Mouse (Mus musculus) stomach, embryonic 14.5 days (tissue): ENCODE results near the gene Olfr554. TPM values are rescaled to one million over a fixed set of nuclear protein-coding genes. Genes with fewer than 3 reads are reported as not detected.

ENCODE experiments used
- ATAC-seq: fragments of 200-750 bp; cut with Nextera tagmentation; 2 replicates; pipeline ENCODE4 v1.8.0; 2017; ENCODE audit warnings: low read depth, moderate TSS enrichment; ENCODE audit not compliant: insufficient number of reproducible peaks, insufficient read depth, low FRiP score
- H3K27ac ChIP-seq: fragments of 300-500 bp; sonication (generic); 2 replicates; pipeline ENCODE4 v1.5.1; 2014; ENCODE audit warnings: mild to moderate bottlenecking, low read length, moderate library complexity, mixed read lengths
- H3K27me3 ChIP-seq: fragments of 300-500 bp; sonication (generic); 2 replicates; pipeline ENCODE4 v1.6.1; 2014; ENCODE audit warnings: low read length, control low read depth, mixed read lengths; ENCODE audit not compliant: control insufficient read depth, insufficient read depth
- H3K36me3 ChIP-seq: fragments of 300-500 bp; sonication (generic); 2 replicates; pipeline ENCODE4 v1.6.1; 2014; ENCODE audit warnings: mild to moderate bottlenecking, control low read depth, low read length, moderate library complexity, mixed read lengths; ENCODE audit not compliant: control insufficient read depth, insufficient read depth
- H3K4me1 ChIP-seq: fragments of 300-500 bp; sonication (generic); 2 replicates; pipeline ENCODE4 v1.6.1; 2014; ENCODE audit warnings: low read length, control low read depth, mixed read lengths; ENCODE audit not compliant: control insufficient read depth, insufficient read depth
- H3K4me2 ChIP-seq: fragments of 300-500 bp; sonication (generic); replicated peaks from 2 replicates; pipeline ENCODE4 v1.6.1; 2014; ENCODE audit warnings: low read depth, low read length, control low read depth
- H3K4me3 ChIP-seq: fragments of 300-500 bp; sonication (generic); 2 replicates; pipeline ENCODE4 v1.5.1; 2014; ENCODE audit warnings: low read depth, low read length, control low read depth
- H3K9ac ChIP-seq: fragments of 300-500 bp; sonication (generic); replicated peaks from 2 replicates; pipeline ENCODE4 v1.6.1; 2014; ENCODE audit warnings: low read depth, mild to moderate bottlenecking, control low read depth, low read length, moderate library complexity, mixed read lengths
- H3K9me3 ChIP-seq: fragments of 300-500 bp; sonication (generic); 2 replicates; pipeline ENCODE4 v1.6.1; 2016; ENCODE audit warnings: low read depth, low read length, control low read depth; ENCODE audit not compliant: control insufficient read depth
- WGBS: fragments of 180-500 bp; shearing (Covaris S2); extraction: QIAGEN DNeasy Blood & Tissue Kit; methylation state at CpG from one replicate; pipeline ENCODE4 v1.1.7; 2014; 5-methylcytosine and 5-hydroxymethylcytosine counted together
- polyA plus RNA-seq: library from polyadenylated mRNA; unstranded; fragments of >200 nt; fragmentation: Nextera tagmentation; extraction: Ambion mirVana; gene quantifications from 2 replicates; pipeline ENCODE4 v1.2.1, GENCODE M21; 2014

Gene Olfr554
- polyA plus RNA-seq, 1 experiment from 2014 or later, result not detected

DNA sequence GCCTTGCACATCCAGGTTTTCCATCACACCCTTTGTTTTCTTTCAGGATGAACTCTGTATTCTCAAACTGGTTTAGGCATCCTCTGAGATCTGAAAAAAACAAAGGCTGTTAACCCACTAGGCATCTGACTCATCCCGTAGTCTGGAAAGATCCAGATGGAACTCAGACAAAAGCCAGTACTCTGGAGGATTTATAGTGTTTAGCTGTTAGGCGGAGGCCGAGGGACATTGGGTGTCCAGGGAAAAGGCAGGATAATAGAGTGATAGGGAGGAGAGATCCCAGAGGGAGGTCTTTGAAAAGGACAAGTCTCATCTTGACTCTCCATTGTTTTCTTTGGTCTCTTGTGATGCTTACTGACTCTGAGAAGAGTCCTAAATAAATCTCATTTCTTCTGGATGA, 26.4 kb downstream of the Olfr554 start, which contains the start of gene Olfr556:
Gene Olfr556 (plus strand): TSS at position 301 of the 400 bp plus-strand sequence.
- Histone ChIP-seq H3K27me3 (no peaks in the 10 kb centered on the region), H3K27ac (no peak within 1 kb of the TSS), H3K4me2 (no peak within 1 kb of the TSS), H3K36me3 (no peaks in the 10 kb centered on the region), H3K4me1 (no peaks in the 10 kb centered on the region), H3K9ac (no peak within 1 kb of the TSS), H3K4me3 (no peak within 1 kb of the TSS), H3K9me3 (no peaks in the 10 kb centered on the region)
- 54% methylated on average over 3 of the region's 3 CpGs for WGBS
- ATAC-seq, result no peak

DNA sequence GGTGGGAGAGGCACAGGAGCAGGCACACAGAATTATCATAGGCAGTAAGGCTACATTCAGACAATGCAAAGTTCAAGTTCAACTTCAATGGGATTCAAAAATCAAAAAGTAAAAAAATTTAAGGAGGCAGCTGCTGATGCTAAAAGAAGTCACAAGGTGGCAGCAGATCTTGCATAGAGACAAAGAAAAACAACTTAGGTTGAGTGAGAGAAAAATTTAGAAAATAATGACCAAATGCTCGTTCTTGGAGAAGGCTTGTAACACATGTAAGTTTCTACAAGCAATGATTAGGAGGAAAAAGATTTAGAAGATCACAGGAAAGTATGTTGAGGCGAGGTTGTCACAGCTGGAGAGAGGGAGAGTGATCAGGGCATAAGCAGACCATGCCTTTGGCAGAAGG, 27.1 kb downstream of the Olfr554 start:
- Histone ChIP-seq H3K9me3 (no peaks in the 10 kb centered on the region), H3K4me3 (no peak overlapping the region), H3K4me1 (no peaks in the 10 kb centered on the region), H3K4me2 (no peak overlapping the region), H3K27ac (no peak overlapping the region), H3K36me3 (no peaks in the 10 kb centered on the region), H3K27me3 (no peaks in the 10 kb centered on the region), H3K9ac (no peak overlapping the region)
- no peak for ATAC-seq
- 35% methylated on average over 2 of the region's 2 CpGs for WGBS

DNA sequence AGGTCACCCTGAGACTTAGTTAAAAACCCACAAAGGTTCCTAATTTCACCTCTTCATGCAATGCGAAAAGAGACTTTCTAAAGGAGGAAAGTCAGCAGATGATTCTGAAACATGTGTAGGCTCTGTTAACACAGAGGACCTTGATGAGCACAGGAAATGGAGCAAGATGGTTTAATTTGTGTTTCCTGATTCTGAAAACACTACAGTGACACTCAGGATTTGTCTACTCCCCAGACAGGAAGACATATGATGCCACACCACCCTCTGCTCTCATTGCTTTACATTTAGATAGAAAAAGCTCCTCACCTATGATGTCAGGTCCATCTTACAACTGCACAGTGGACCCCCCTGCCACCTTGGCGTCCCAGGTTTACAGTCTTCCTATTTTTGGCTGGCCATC, 38.0 kb downstream of the Olfr554 start:
- Histone ChIP-seq H3K27me3 (no peaks in the 10 kb centered on the region), H3K9me3 (no peaks in the 10 kb centered on the region), H3K4me1 (no peaks in the 10 kb centered on the region), H3K4me2 (no peak overlapping the region), H3K4me3 (no peak overlapping the region), H3K36me3 (peaks cover 4% of the 10 kb centered on the region; the same call in 1 of the 2 replicates), H3K27ac (no peak overlapping the region), H3K9ac (no peak overlapping the region)
- 81% methylated on average over 2 of the region's 2 CpGs for WGBS
- ATAC-seq, result no peak

DNA sequence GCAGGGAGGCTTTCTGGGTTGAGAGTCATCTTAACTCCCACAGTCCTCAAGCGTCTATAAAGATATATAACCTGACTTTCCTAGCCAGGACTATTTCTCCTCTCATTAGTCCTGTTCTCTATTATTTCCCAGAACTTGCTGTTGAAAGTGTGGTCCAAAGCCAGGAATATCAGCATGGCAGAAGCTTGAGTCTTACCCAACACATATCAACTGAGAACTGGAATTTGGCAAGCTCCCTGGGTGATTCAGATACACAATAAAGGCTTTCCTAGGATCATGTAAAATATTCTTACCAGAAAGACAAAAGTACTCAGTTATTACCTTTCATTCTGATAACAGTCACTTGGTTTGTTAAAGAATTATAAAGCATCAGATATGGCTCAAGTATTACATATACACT, 43.7 kb downstream of the Olfr554 start:
- no peaks in the 10 kb centered on the region for H3K27me3 ChIP-seq
- 78% methylated on average over 1 of the region's 1 CpGs for WGBS
- H3K27ac ChIP-seq, result no peak overlapping the region
- no peak for ATAC-seq
- no peak overlapping the region for H3K9ac ChIP-seq
- H3K4me1 ChIP-seq, result no peaks in the 10 kb centered on the region
- H3K9me3 ChIP-seq, result no peaks in the 10 kb centered on the region
- H3K36me3 ChIP-seq, result peaks cover 4% of the 10 kb centered on the region; the same call in 1 of the 2 replicates
- no peak overlapping the region for H3K4me2 ChIP-seq
- no peak overlapping the region for H3K4me3 ChIP-seq

DNA sequence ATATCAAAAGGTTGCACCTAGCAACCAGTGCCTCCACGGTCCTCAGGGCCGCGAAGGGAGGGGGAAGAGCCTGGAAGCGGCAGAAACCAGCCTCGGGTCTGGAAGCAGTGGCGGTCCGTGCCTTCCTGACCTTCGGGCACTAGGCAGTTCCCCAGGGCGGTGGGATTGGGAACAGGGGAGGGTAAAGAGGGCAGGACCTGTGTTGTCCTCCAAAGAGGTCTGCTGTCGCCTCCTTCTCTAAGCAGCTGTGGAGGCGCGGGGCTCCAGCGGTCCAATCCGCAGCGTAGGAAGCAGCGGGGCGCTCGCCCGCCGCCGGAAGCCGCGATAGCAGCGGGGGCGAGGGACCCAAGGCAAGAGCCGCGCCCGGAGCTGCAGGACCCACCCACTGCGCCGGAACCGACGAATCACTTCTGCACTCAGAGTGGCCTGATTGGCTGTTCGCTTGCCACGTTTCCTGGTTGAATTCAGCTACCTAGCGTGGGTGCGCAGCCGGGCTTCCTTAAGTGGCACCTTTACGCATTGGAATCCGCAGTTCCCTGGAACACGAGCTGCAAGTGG, 48.8 kb downstream of the Olfr554 start, which contains the start of gene Trim68:
Gene Trim68 (minus strand): TSS at position 384 of the 558 bp plus-strand sequence.
- no peaks in the 10 kb centered on the region for H3K9me3 ChIP-seq
- H3K27ac ChIP-seq, result peak within 1 kb of the TSS; percentile 82
- no peaks in the 10 kb centered on the region for H3K27me3 ChIP-seq
- H3K36me3 ChIP-seq, result no peaks in the 10 kb centered on the region
- peak within 1 kb of the TSS; percentile 58 for H3K4me3 ChIP-seq
- H3K4me1 ChIP-seq, result no peaks in the 10 kb centered on the region
- H3K9ac ChIP-seq, result peak within 1 kb of the TSS; percentile 65
- H3K4me2 ChIP-seq, result peak within 1 kb of the TSS; percentile 56
- under 1% methylated on average over 40 of the region's 40 CpGs for WGBS
- ATAC-seq, result peak; percentile 100

Other genes starting within 250 kb of the Olfr554 start
- 145 and 148 TPM in 2 replicates for gene Rrm1, start 196.7 kb upstream of the Olfr554 start, polyA plus RNA-seq
- 0.22 and 0.60 TPM in 2 replicates for gene Olfr543, start 156.8 kb upstream of the Olfr554 start, polyA plus RNA-seq
- gene Olfr544, start 150.1 kb upstream of the Olfr554 start, polyA plus RNA-seq, result 0.10 TPM in 1 of 2 replicates, not detected in the other
- gene Olfr545, start 138.9 kb upstream of the Olfr554 start, polyA plus RNA-seq, result 0.09 TPM in 1 of 2 replicates, not detected in the other
- gene Olfr547, start 103.7 kb upstream of the Olfr554 start, polyA plus RNA-seq, result not detected in 2 replicates
- gene Olfr548-ps1, start 97.5 kb upstream of the Olfr554 start, polyA plus RNA-seq, result not detected in 2 replicates
- not detected in 2 replicates for gene Olfr549, start 88.6 kb upstream of the Olfr554 start, polyA plus RNA-seq
- 0.97 and 2.1 TPM in 2 replicates for gene Trim21, start 72.9 kb upstream of the Olfr554 start, polyA plus RNA-seq
- gene Olfr550, start 67.0 kb upstream of the Olfr554 start, polyA plus RNA-seq, result not detected in 2 replicates
- gene Olfr551, start 46.5 kb upstream of the Olfr554 start, polyA plus RNA-seq, result not detected in 2 replicates
- gene Olfr552, start 40.7 kb upstream of the Olfr554 start, polyA plus RNA-seq, result not detected in 2 replicates
- gene Olfr553, start 20.2 kb upstream of the Olfr554 start, polyA plus RNA-seq, result not detected in 2 replicates
- gene Olfr555, start 20.4 kb downstream of the Olfr554 start, polyA plus RNA-seq, result not detected in 2 replicates
- gene Olfr556, start 26.5 kb downstream of the Olfr554 start, polyA plus RNA-seq, result not detected in 2 replicates
- gene Trim68, start 48.9 kb downstream of the Olfr554 start, polyA plus RNA-seq, result 17.0 and 22.1 TPM in 2 replicates
- gene Olfr557, start 57.5 kb downstream of the Olfr554 start, polyA plus RNA-seq, result not detected in 2 replicates
- gene Olfr558, start 63.8 kb downstream of the Olfr554 start, polyA plus RNA-seq, result 0.13 and 0.17 TPM in 2 replicates
- gene Olfr33, start 80.6 kb downstream of the Olfr554 start, polyA plus RNA-seq, result not detected in 2 replicates
- not detected in 2 replicates for gene Olfr559, start 89.1 kb downstream of the Olfr554 start, polyA plus RNA-seq
- not detected in 2 replicates for gene Olfr560, start 120.9 kb downstream of the Olfr554 start, polyA plus RNA-seq
- gene Olfr78, start 121.0 kb downstream of the Olfr554 start, polyA plus RNA-seq, result 0.18 and 0.49 TPM in 2 replicates
- not detected in 2 replicates for gene Olfr561, start 132.8 kb downstream of the Olfr554 start, polyA plus RNA-seq
- not detected in 2 replicates for gene Olfr564, start 165.0 kb downstream of the Olfr554 start, polyA plus RNA-seq
- gene Olfr566, start 220.3 kb downstream of the Olfr554 start, polyA plus RNA-seq, result not detected in 2 replicates
- not detected in 2 replicates for gene Olfr568, start 238.7 kb downstream of the Olfr554 start, polyA plus RNA-seq